Mouse (Mus musculus) layer of hippocampus, adult 9-10 months (tissue): ENCODE data around the gene Rapgef5.

ENCODE experiments used
- DNase-seq: peaks from one replicate; pipeline ENCODE4 v3.0.0; 2022; ENCODE audit warnings: low spot score

Rapgef5 gene

DNA sequence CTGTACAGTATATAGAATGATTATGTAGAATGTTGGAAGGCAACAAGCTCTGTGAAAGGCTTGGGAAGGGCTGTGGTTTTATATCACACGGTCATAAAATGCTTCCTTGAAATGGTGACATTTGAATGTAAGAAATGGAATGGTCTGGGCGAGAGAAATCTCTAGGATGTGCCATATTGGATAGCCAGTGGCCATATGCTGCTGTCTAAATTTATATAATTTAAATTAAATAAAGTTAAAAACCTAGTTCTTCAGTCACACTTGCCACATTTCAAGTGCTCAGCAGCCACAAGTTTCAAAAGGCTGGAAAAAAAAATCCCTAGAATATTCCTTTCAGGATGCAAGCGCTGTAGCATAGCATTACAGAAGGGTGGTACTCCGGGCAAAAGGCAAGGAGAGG is 14.8 kb downstream of the Rapgef5 start:
- DNase-seq, result no peak

DNA sequence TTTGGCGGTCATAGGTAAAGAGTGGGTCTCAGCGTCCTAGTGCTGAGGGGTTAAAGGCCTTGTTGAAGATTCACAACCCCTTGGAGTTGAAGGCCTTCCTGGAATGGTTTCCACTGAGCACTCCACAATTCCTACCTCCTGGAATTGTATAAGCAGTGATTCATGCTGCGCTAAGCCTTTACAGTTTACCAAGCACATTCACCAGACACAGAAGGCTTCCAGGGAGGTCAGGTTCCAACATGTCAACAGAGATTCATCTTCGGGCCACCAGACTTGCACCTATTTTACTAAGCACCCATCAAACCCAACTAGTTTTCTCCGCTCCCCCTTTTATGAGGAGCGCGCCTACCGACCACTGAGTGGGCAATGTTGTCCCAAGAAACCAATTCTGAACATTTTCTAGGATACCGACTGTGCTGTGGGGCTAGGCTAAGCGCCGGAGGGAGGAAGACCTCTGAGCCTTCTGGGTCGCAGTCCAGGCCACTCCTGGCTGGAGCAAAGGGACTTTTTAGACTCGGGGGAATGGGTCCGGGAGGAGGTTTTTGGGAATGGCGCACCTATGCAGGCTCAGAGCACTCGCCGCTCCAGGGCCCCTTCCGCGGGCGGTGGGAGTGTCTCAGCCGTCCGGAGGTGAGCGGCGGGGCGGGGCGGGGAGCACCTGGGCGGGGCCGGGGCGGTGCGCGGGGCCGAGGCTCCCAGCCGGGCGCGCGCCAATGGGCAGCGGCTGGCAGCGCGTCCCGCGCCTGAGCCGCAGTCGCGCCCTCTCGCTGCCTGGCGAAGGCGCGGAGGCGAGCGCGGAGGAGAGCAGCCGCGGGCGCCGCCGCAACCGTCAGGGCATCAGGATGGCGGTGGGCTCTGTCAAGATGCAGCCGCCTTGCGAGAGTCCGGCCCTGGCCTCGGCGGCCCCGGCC is 17.2 kb downstream of the Rapgef5 start:
- DNase-seq, result no peak

DNA sequence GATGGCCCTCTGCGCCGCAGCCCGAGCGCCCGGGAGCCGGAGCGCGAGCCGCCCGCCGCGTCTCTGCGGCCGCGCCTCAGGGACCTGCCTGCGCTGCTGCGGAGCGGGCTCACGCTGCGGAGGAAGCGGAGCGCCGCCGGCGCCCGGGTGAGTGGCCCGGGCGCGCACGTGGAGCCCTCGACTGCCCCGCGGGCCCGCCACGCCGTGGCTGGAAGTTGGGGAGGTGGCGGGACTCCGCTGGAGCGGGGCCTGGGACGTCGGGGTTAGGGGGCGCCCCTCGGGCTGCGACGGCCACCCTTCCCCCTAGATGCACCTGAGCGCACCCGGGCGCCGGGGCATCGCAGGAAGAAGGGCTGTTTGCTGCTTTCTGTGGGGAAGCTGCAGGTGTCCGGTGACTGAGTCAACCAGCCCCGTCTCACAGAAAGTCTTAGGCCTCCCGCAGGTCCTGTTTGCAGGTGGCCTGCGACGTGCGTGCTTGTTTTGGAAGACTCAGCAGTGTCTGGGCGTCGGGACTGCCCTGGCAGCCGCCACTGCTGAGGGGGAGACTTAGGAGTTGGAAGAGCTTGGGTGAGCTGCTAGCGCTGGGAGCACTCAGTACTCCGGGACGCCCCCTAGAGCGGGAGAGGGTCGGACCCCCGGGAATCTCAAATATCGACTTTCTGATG is 17.9 kb downstream of the Rapgef5 start:
- DNase-seq, result no peak

DNA sequence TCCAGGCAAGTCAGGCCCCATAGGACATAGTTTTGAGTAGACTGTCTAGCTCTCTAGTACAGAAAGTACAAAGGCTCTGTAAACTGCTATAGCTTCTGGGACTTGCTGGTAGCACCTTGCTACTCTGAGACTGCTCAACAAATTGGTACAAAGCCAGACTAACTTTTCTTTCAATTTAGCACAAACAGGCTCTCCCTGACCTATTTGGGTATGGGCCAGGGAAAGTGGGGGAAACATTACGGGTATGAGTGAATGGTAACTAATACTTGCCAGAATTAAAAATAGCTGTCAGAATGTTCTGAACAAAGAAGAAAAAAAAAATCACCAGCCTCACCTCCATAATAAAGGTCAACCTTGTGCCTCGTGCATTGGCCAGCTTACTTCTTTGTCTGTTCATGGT is 24.1 kb downstream of the Rapgef5 start:
- no peak for DNase-seq

DNA sequence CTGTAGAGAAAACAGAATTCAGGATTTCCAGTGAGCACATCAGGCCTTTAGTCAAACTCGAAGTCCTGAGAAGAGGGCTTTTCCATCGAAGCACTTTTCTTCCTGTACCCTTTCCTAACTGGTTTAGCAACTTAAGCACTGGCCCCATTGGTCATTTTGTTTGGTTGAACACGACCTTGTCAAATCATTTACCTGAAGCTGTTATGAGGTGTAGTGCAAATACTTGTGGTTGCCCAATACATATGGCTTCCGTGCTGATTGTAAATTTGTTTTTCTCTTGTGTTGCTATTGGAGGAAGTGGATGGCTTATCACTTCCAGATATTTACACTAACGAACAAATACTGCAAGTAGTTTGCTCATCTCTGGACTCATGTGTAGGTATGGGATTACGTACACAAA is 29.0 kb downstream of the Rapgef5 start:
- no peak for DNase-seq

DNA sequence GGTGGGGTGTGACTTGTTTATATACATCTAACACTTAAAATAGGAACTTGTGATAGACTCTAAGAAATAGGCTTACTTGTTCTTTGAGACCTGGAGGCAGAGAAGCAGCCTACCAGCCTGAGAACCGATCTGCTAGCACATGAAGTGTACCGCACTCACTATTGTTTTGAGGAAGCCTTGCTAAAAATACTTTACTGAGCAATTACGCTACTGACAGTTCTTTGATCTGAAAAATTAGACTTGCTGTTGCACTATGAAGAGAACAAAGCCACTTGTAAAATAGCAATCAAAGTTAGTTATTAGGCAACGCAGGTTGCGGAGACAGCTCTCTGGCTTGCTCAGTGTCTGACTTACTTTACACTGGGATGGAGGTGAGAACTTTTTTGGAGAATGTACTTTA is 37.1 kb downstream of the Rapgef5 start:
- no peak for DNase-seq

DNA sequence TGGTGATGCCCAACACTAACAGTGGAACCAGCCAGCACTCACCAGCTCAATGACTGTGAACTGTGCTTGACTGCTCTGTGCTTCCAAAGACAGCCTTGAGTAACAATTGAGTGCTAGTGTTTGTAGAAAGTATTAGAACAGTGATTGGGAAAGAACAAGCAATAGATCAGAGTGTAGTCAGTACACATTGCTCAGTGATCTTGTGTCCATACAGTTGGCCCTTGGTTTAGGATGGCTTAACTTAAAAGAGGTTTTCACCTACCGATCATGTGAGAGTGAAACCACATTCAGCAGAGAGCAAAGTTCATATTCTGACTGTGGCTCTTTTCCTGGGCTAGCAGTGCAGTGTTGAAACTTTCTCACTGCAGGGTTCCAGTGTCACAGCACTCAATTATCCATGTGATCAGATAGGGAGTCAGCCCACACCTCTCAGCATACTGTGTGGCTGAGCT is 38.4 kb downstream of the Rapgef5 start:
- DNase-seq, result no peak

DNA sequence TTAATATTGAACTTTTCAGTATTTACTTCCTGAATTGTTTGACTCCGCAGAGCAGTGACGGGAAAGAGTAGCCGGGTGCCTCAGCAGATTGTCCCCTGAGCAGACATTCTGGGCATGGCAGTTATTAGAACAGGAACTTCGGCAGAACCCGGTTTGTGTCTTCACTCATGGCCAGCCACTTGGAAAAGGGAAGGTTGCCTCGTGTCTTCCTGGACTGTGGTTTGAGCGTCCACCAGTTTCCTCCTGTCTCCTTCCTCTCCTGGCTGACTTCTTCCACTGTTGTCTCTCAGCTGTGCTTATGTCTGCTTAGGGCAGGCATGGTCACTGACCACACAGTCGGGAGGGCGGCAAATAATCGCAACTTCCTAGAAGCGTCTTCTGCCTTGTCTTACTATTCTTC is 44.2 kb downstream of the Rapgef5 start:
- no peak for DNase-seq

DNA sequence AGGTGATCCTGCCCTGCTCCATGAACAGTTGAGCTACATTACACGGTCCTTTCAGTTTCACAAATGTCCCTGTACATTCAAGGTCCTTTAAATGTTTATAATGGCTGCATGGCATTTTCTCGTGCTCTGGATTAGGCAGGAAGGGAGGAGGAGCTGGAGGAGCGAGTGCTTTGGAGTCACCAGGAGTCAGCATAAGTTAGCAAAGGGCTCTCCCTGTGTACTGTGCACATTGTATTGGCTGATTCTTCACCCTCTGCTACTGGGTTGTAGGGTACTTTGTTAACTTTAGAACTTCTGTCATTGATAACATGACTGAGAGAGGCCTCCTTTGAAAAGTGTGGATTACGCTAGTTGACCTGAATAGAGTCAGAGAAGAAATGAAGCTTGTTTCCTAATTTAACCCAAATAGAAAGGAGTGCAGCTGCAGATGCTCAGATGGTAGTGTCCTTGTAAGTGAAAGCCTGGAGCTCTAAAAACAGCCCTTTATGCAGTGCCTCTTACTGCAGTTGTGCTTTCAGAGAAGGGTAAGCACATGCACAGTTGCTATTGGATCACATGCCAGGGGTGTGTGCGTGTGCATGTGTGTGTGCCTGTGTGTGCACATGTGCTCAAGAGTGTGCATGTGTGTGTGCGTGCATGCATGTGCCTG is 45.3 kb downstream of the Rapgef5 start:
- no peak for DNase-seq

DNA sequence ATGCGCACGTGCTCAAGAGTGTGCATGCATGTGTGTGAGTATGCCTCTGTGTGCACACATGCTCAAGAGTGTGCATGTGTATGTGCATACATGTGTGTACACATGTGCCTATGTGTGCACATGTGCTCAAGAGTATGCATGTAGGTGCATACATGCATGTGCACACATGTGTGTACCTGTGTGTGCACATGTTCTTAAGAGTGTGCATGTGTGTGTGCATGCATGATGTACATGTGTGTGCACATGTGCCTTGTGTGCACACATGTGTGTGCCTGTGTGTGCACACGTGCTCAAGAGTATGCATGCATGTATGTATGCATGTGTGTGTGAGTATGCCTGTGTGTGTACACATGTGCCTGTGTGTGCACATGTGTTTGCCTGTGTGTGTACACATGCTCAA is 45.8 kb downstream of the Rapgef5 start:
- no peak for DNase-seq

DNA sequence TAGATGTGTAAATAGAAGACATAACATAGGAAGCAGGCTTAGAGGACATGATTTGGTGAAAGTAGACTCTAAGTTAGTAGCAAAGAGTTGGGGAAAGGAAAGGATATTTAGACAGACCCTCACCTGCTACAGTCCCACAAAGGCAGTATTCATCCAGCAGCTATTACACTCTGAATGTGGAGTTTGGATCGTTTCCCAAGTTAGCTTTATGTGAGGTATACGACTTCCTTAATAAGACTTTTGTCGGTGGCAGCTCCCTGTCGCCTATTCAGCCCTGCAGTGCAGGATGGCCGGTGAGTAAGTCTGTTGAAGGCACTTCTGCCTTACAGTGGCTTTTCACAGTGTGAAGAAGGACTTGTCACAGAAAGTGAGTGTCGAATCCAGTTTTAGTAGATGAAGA is 47.6 kb downstream of the Rapgef5 start:
- DNase-seq, result no peak

DNA sequence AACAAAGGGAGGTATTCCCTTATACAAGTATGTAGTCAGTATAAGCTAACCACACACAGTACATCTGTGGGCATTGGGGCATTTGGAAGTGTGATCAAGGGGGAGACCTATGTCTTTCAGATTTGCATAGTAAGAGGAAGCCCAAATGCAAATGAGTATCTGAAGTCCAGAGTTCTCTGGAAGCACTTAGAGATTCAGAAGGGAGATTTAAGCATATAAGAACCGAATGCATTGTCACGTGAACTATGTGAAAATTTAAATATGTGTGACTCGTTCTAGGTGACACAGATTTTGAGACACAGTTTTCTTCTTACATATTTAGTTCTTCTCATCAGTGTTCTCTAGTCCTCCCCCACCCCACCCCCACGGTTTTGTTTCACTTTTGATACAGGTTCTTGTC is 50.0 kb downstream of the Rapgef5 start:
- no peak for DNase-seq

DNA sequence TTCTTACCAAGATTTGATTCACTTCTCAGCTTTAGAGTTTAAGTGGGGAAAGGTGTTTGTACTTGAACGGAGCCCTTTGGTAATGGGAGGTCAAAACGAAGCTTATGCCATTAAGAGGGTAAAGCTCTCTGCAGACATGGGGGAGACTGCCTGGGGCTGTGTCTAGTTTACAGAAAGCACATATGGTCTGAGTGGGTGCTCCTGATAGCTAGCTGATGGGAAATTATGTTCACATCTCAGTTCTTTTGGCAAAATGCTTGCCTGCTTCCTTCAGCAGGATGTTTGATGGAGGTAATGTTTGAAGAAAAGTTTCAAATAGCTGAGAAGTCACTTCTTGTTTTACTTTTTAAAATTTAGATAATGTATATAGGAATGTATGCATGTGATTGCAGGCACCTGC is 53.4 kb downstream of the Rapgef5 start:
- DNase-seq, result no peak

DNA sequence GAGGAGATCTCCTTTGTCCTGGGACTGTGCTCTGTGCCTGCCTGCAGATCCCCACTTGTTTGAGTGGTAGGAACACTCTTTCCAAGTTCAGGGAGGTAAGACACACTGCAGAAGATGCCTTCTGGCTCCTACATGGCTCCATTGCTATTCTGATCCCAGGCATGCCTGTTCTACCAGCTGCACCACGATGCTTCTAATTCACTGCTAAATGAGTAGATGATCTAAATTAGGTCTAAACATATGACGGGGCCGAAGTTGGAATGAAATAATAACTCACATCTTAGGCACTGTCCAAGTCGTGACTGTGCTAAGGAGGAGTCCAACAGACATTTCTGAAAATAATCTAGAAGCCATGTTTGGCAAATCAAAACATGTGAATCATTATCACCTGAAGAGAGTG is 68.0 kb downstream of the Rapgef5 start:
- DNase-seq, result no peak

DNA sequence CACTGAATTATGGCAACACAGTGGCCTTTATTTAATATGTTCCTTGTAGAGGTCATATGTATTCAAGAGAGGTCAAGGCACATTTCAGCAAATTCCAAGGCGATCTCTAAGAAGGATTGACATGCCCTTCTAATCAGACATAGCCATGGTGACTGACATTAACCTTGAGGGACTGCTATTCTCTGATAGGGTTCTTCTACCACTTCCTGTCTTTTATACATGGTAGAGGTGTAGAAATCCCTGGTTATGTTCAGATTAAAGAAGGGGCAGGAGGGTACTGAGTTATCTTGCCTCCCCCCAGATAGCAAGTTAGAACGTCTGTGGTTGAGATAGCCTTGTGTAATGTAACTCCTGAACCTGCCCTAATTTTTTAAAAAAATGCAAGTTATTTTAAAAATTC is 69.1 kb downstream of the Rapgef5 start:
- DNase-seq, result no peak

DNA sequence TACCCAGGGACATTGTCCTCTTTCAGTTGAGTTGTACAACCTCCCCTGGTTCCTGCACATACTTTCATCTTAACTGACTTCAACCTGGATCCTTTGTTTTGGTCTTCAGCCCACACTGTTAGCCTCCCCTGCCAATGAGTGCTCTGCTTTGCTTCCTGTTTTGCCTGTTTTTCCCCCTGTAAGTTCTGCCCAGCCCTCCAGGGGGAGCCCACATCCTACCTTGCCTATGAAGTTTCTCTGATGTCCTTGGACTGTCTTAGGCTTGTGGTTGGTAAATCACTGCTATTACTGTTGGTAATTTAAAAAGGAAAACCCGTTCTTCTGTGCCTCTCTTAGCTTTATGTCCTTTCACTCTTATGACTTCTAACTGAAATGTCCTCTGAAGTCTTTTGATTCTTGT is 69.8 kb downstream of the Rapgef5 start:
- DNase-seq, result peak; percentile 77

DNA sequence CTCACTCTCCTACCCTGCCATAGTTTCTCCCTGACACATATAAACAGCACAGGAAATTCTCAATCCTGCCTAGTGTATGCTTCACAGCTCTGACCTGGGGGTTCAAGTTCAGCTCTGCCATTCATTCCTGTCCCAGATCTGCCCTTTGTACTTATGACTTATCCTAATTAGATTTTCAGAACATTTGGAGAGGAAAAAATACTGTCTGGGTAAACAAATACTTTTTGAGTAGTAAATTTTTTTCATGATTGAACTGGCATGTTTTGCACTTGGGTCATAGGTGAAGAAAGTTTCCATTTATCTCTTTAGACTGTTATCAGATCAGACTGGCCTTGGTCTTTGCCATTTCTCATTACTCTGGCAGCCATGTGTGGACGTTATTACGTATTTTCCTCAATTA is 72.9 kb downstream of the Rapgef5 start:
- no peak for DNase-seq

DNA sequence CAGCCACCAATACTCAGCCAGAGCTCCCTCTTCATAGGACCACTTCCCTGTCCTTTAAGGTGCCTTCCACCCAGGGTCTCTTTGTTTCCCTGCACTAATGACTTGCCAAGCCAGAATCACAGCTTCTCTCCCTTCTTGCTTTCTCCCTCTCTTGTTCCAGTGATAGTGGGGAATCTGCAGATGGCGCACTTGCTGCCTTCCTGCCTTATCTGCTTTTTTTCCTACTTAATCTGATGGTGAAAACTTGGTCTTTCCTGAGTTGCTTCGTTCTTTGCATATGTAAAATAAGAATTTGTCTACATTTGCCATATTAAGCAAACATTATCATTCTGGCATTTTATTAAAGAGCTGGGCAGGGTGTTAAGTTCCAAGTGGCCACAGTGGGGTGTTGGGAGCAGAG is 75.7 kb downstream of the Rapgef5 start:
- no peak for DNase-seq

DNA sequence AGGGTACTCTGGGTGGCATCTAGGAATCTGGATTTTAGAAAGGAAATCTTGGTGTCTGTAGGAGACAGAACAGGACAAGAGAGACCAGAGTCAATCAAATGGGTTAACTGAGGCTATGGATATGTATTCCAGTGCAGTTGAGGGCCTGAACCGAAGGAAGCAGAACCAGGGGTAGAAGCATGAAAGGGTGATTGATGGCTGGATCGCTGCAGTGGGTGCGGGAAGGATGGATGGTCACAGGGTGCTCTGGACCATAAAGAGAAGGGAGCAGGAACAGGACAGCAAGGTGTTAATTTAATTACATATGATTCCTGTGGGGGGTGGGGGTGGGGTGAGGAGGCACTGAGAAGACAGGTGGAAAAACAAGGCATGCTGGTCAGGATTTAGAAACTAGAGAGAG is 76.3 kb downstream of the Rapgef5 start:
- no peak for DNase-seq

DNA sequence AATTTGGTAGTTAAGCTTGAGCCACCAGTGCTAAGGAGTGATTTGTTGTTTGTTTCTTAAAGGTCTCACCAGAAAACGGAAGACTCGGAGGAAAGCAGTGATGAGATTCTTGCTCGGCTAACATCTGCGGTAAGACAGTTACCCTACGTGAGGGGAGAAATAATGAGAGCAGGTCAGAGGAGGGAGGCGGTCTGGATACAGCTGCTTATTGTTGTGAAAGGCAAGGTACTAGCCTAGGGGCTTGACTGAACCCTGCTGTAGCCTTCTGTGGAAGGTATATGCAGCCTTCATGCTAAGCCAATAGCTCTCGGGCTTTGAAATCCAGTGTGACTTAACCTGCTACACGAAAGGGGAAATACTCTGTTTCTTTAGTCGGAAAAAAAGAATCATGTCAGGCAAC is 78.9 kb downstream of the Rapgef5 start:
- no peak for DNase-seq

DNA sequence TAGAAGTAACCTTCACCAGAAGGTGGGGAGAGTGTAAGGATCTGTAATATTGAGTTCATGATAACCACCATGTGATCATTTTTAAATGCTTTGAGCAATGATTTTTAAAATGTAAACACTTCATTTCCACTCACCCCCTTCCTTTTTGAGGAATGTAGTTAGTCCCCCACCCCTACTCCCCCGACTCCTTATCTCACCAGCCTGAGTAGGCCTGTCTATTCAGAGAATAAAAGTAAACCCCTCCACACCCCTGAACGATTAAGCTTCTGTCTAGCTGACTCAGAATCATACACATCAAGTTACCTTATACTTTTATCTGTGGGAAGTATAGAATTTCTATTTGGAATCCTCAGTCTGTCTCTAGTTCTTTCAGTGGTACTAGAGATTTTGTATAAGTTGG is 81.9 kb downstream of the Rapgef5 start:
- DNase-seq, result no peak

DNA sequence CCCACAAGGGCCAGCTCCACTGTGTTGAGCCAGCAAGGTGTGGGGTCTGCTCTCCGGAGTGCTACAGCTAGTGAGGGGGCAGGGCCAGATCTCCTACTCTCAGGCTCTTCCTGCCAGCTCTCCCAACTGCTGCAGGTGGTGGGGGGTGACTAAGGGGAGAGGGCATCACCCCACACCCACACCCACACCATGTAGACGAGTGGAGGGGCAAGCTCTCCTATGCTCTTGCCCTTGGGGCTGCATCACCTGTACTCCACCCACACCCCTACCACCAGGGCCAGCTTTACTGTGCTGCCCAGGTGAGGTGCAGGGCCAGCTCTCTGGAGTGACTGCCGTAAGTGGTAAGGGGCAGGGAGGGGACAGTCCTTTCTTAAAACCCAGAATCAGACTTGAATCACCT is 89.7 kb downstream of the Rapgef5 start:
- no peak for DNase-seq

DNA sequence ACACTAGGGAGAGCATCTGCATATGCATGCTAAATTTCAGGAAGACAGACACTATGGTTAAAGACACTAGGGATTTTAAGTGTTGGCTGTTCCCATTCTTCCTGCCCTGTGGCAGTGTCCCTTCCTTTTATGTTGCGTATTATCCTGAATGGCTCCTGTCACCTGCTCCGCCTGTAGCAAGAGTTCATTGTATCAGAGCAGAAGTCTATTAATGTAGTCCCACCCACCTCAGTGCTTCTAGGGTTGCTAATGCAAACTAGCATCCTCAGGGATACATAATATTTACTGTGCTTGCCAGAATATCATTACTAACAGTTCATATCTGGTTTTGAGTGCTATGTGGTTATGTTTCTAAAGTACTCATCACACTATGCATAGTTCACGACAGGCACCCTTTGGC is 96.4 kb downstream of the Rapgef5 start:
- no peak for DNase-seq
